Mouse (Mus musculus) cerebellum, adult 2 months (tissue): ENCODE data around the gene Atp1a2. TPM values are rescaled to one million over a fixed set of nuclear protein-coding genes. Genes with fewer than 3 reads are reported as not detected.

ENCODE experiments used
- DNase-seq, 2 experiments: peaks; one replicate each; pipeline ENCODE4 v3.0.0; 2021
- H3K27ac ChIP-seq: fragments of 200-500 bp; 2 replicates; pipeline ENCODE4 v1.5.1; 2012; ENCODE audit warnings: low read length, control low read depth, inconsistent platforms; ENCODE audit not compliant: insufficient read depth
- H3K27me3 ChIP-seq: fragments of 200-500 bp; 2 replicates; pipeline ENCODE4 v1.6.1; 2012; ENCODE audit warnings: inconsistent platforms, mild to moderate bottlenecking, low read length, moderate library complexity; ENCODE audit not compliant: control insufficient read depth, insufficient read depth
- H3K4me1 ChIP-seq: fragments of 200-500 bp; 2 replicates; pipeline ENCODE4 v1.6.1; 2011; ENCODE audit warnings: low read length; ENCODE audit not compliant: control insufficient read depth, insufficient read depth
- H3K4me3 ChIP-seq: fragments of 200-500 bp; replicated peaks from 2 replicates; pipeline ENCODE3; 2011; ENCODE audit warnings: mild to moderate bottlenecking, low read depth, low read length, control low read depth; ENCODE audit not compliant: insufficient read depth
- CTCF ChIP-seq: fragments of 200-500 bp; IDR thresholded peaks from 2 replicates; pipeline ENCODE4 v1.5.1; 2011; ENCODE audit warnings: low read depth, mild to moderate bottlenecking, control low read depth, low read length, moderate library complexity, borderline replicate concordance; ENCODE audit not compliant: insufficient read depth
- POLR2A ChIP-seq: fragments of 200-500 bp; IDR thresholded peaks from 2 replicates; pipeline ENCODE4 v1.6.1; 2011; ENCODE audit warnings: low read length, control low read depth, borderline replicate concordance; ENCODE audit not compliant: insufficient read depth
- WGBS: fragments of 180-500 bp; shearing (Covaris S2); methylation state at CpG from one replicate; pipeline ENCODE4 v1.1.7; 2018; 5-methylcytosine and 5-hydroxymethylcytosine counted together
- polyA plus RNA-seq: library from polyadenylated mRNA; depleted of rRNA; stranded (reverse); fragments of >200 nt; gene quantifications from 2 replicates; pipeline ENCODE4 v1.2.3, GENCODE M21; 2012

Gene Atp1a2
- polyA plus RNA-seq, 1 experiment: 584 TPM

DNA sequence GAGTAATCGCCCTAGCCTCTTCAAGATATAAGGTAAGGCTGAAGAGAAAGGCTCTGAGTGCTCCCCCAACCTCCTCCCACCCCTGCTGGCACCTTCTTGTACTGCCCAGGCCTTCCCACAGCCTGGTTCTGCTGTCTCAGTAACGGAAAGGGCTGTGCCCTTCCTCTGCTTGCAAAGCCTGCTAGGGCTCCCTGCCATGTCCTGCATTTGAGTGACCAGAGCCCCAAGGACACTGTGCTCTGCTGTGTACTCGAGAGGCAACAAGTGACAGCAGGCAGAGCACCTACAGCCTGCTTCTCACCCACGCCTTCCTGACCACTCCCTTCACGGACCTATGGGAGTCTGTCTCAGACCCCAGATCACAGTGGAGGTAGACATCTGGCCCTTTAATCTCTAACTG, 2.4 kb upstream of the Atp1a2 start:
- no peak overlapping the region for H3K4me3 ChIP-seq
- TF ChIP-seq CTCF (no peak), POLR2A (no peak)
- WGBS: 67% methylated on average over 5 of the region's 5 CpGs
- peak overlapping the region; percentile 52 for H3K27ac ChIP-seq
- H3K27me3 ChIP-seq: no peaks in the 10 kb centered on the region
- H3K4me1 ChIP-seq: peaks cover 13% of the 10 kb centered on the region
- DNase-seq: no peak

GRCm38 (mm10) chr1:172299528-172299927, 1.7 kb upstream of the Atp1a2 start:
- WGBS: 49% methylated on average over 7 of the region's 7 CpGs
- no peaks in the 10 kb centered on the region for H3K27me3 ChIP-seq
- TF ChIP-seq CTCF: no peak
- no peak for TF ChIP-seq POLR2A
- no peak overlapping the region for H3K4me3 ChIP-seq
- peak in 1 of 2 experiments; percentile 41 for DNase-seq
- H3K27ac ChIP-seq: peak overlapping the region; percentile 15; the same call in 1 of the 2 replicates
- peaks cover 13% of the 10 kb centered on the region for H3K4me1 ChIP-seq

GRCm38 (mm10) chr1:172296816-172297510, 901 bp downstream of the Atp1a2 start:
- 39% methylated on average over 6 of the region's 6 CpGs for WGBS
- peak overlapping the region; percentile 26; the same call in 1 of the 2 replicates for H3K27ac ChIP-seq
- H3K27me3 ChIP-seq: no peaks in the 10 kb centered on the region
- H3K4me3 ChIP-seq: peak overlapping the region; percentile 28
- H3K4me1 ChIP-seq: peaks cover 13% of the 10 kb centered on the region
- DNase-seq: peak in 1 of 2 experiments; percentile 39
- TF ChIP-seq CTCF (no peak), POLR2A (no peak)

DNA sequence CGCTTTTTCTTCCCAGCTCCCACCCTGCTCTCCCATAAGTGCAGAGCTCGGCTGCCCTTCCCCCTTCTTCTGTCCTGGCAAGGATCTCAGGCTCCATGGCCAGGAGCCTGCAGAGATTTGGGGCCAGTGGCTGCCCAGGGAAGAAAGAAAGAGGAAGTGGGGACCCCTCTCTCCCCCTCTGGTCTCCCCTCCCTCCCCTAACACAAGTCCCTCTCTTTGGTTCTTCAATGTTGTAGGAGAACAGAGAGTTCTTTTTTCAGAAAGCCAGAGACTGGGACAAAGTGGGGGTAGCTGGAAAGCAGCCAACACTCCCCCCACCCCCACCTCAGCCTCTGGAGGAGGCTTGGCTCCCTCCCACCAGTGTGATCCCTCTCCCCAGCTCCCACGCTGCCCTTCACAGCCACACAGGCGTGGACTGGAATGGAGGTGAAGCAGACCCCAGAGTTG, 2.1 kb downstream of the Atp1a2 start:
- Histone ChIP-seq H3K4me1 (peaks cover 13% of the 10 kb centered on the region), H3K4me3 (peak overlapping the region; percentile 28), H3K27ac (no peak overlapping the region), H3K27me3 (no peaks in the 10 kb centered on the region)
- TF ChIP-seq POLR2A: no peak
- no peak for TF ChIP-seq CTCF
- DNase-seq: peak in 1 of 2 experiments; percentile 45
- WGBS: 61% methylated on average over 4 of the region's 4 CpGs

- WGBS: 82% methylated on average over 11 of the region's 11 CpGs
- no peak for DNase-seq
- no peak overlapping the region for H3K4me3 ChIP-seq
- H3K27ac ChIP-seq: no peak overlapping the region
- H3K4me1 ChIP-seq: peaks cover 13% of the 10 kb centered on the region
- no peaks in the 10 kb centered on the region for H3K27me3 ChIP-seq
- TF ChIP-seq CTCF (no peak), POLR2A (no peak)
Measured at GRCm38 (mm10) chr1:172293449-172293848, 4.4 kb downstream of the Atp1a2 start.

DNA sequence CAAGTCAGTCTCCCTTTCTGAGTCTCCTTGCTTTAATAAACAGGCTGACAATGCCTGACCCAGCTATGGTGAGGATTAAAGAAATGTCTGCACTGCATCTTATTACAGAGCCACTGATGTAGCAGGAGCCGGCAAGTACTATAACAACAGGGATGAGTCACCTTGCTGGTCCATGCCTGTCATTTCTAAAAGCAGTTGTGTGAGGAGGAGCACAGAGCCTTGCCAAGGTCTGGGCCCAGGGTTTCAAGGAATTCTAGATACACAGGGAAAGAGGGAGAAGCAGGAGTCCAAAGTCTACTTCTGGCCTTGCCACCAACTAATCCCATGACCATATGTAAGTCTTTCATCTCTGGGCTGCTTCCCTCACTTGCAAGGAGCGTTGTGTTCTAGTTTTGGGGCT, 5.0 kb downstream of the Atp1a2 start:
- TF ChIP-seq CTCF (no peak), POLR2A (no peak)
- DNase-seq: no peak
- WGBS: 93% methylated on average over 2 of the region's 2 CpGs
- H3K4me1 ChIP-seq: peaks cover 13% of the 10 kb centered on the region
- no peak overlapping the region for H3K27ac ChIP-seq
- no peak overlapping the region for H3K4me3 ChIP-seq
- H3K27me3 ChIP-seq: no peaks in the 10 kb centered on the region

DNA sequence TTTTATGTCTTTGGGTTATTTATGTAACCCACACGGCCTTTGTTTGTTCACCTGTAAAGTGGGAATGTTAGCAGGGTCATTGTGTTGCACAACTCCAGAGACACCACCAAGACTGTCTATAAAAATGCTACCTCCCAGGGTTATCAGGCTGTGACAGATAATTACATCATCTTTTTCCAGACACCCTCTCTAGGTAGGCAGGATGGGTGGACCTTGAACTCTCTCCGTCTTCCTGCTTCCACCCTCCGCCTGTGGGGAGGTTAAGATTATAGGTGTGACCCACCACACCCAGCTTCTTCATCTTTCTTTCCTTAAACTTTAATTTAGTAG, 8.3 kb downstream of the Atp1a2 start:
- 89% methylated on average over 3 of the region's 3 CpGs for WGBS
- H3K27ac ChIP-seq: no peak overlapping the region
- H3K4me1 ChIP-seq: no peaks in the 10 kb centered on the region; the same call in 1 of the 2 replicates
- no peak for TF ChIP-seq CTCF
- no peak for TF ChIP-seq POLR2A
- H3K4me3 ChIP-seq: no peak overlapping the region
- no peaks in the 10 kb centered on the region for H3K27me3 ChIP-seq
- no peak for DNase-seq

GRCm38 (mm10) chr1:172288900-172289616, 8.8 kb downstream of the Atp1a2 start:
- TF ChIP-seq CTCF (no peak), POLR2A (no peak)
- no peak for DNase-seq
- Histone ChIP-seq H3K27me3 (no peaks in the 10 kb centered on the region), H3K4me3 (no peak overlapping the region), H3K27ac (no peak overlapping the region), H3K4me1 (peaks cover 2% of the 10 kb centered on the region; the same call in 1 of the 2 replicates)
- 90% methylated on average over 11 of the region's 11 CpGs for WGBS
